ENCODE assay signal across 8 mouse cellular contexts in the genomic region with DNA sequence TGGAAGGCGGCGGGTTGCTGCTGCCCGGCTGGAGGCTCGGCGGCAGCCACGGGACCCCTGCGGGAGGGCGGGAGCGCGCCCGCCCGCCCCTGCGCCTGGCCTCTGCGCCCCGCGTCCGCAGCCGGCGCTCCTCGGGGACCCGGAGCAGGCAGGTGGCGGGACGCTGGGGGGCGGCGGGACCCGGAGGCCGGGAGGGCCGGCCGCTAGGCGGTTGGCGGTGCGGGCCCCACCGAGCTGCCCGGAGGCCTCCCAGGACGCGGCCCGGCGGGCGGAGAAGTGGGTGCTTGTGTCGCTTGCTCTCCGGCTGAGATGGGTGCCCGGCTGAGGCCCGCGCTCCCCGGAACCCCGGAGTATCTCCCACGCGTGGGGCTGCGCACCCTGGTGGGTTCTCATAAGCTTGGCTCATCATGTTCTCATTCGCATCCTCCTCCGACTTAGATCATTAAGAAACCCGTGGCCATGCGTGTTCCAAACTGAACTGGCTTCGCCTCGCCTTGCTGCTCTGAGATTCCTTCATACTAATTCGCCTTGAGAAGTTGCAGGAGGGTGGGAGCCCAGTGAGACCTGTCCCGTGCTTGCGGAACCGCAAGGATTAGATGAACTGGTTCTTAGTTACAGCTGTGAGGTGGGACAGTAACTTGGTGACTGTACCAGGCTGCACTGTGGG. TPM values are rescaled to one million over a fixed set of nuclear protein-coding genes. Genes with fewer than 3 reads are reported as not detected.
DNase-seq lines count a peak whose midpoint lies in the region; ATAC-seq and TF ChIP-seq lines count a peak whose summit lies in the region.

No protein-coding gene starts in this region.

- 3% methylated on average over 52 of the region's 59 CpGs for WGBS in liver, embryonic 14.5 days (ENCODE audit: insufficient replicate concordance)
- WGBS in olfactory bulb, adult 2 months: under 1% methylated on average over 59 of the region's 59 CpGs

- no peak for TF ChIP-seq EP300 in liver, embryonic 14.5 days (IDR thresholded peaks at IDR 0.05; ENCODE audit: low read depth)

- H3K4me2 ChIP-seq in liver, embryonic 14.5 days (ENCODE audit: low read depth): peak overlapping the region; percentile 36

- no peaks in the 10 kb centered on the region for H3K36me3 ChIP-seq in liver, embryonic 14.5 days (replicated peaks; ENCODE audit: control insufficient read depth, insufficient read depth, low read depth)

- H3K27ac ChIP-seq in liver, embryonic 14.5 days: no peak overlapping the region
- peak overlapping the region; percentile 80 for H3K27ac ChIP-seq in olfactory bulb, adult 2 months (ENCODE audit: insufficient read depth, low read depth, low read length)

- H3K4me3 ChIP-seq in liver, embryonic 14.5 days (ENCODE audit: insufficient read depth in 1 of 2, low read depth in 2 of 2, low read length in 2 of 2): peak overlapping the region; percentile 10 to 21; a peak in 2 of 4 replicates
- peak overlapping the region; percentile 80 for H3K4me3 ChIP-seq in olfactory bulb, adult 2 months (ENCODE audit: insufficient read depth, low read depth, low read length)

- no peaks in the 10 kb centered on the region for H3K4me1 ChIP-seq in liver, embryonic 14.5 days (replicated peaks; ENCODE audit: control insufficient read depth in 2 of 2, insufficient read depth in 2 of 2, low read length in 1 of 2)
- H3K4me1 ChIP-seq in olfactory bulb, adult 2 months (ENCODE audit: control insufficient read depth, insufficient read depth, low read length): no peaks in the 10 kb centered on the region

- no peak for TF ChIP-seq CTCF in liver, embryonic 14.5 days (IDR thresholded peaks at IDR 0.05; ENCODE audit: low read depth)
- no peak for TF ChIP-seq CTCF in olfactory bulb, adult 2 months (IDR thresholded peaks at IDR 0.05; ENCODE audit: insufficient read depth, low read depth, low read length)

- H3K9ac ChIP-seq in liver, embryonic 14.5 days (replicated peaks): no peak overlapping the region

- H3K9me3 ChIP-seq in liver, embryonic 14.5 days (ENCODE audit: control insufficient read depth, low read length): no peaks in the 10 kb centered on the region; the same call in 1 of the 2 replicates

- ATAC-seq in granulocyte monocyte progenitor cell, adult 5-6 weeks (replicated peaks; ENCODE audit: poor library complexity, severe bottlenecking): peak; percentile 27; the same call in 1 of the 2 replicates
- ATAC-seq in liver, embryonic 14.5 days (ENCODE audit: insufficient read depth): no peak

- H3K27me3 ChIP-seq in liver, embryonic 14.5 days (ENCODE audit: control insufficient read depth, insufficient read depth, low read length): peaks cover 12% of the 10 kb centered on the region

- no peak; the same call in 1 of the 2 replicates for TF ChIP-seq POLR2A in olfactory bulb, adult 2 months (IDR thresholded peaks at IDR 0.05; ENCODE audit: insufficient read depth, low read depth, low read length)

- DNase-seq in cerebellum, postnatal 10 days: peak; percentile 46 to 54
- DNase-seq in cerebellum, adult 9-10 months: no peak
- DNase-seq in embryo, embryonic 10.5 days (ENCODE audit: low spot score): peak; percentile 56
- DNase-seq in kidney, postnatal 14 days: peak; percentile 9
- DNase-seq in liver, embryonic 14.5 days (ENCODE audit: low read depth in 3 of 3, low spot score in 3 of 3): no peak
- no peak for DNase-seq in c-Kit-positive CD71-positive TER-119-positive erythroid progenitor cells, embryonic 14.5 days (ENCODE audit: low spot score)

RNA-seq across cellular contexts. Expression of a gene that starts 14.6 kb away (rescaled TPM):
- not detected in 2 replicates for total RNA-seq in granulocyte monocyte progenitor cell, adult 5-6 weeks (2014; fragmentation: Nextera tagmentation)
- total RNA-seq in granulocyte monocyte progenitor cell, adult 5-6 weeks (2017): not detected in 2 replicates
- 0.10 and 0.17 TPM in 2 replicates for polyA plus RNA-seq in liver, embryonic 14.5 days (2012; rRNA removed)
- polyA plus RNA-seq in liver, embryonic 14.5 days (2014; fragmentation: Nextera tagmentation; extraction: Ambion mirVana): 0.14 and 0.34 TPM in 2 replicates
- polyA plus RNA-seq in olfactory bulb, adult 2 months (2012; ENCODE audit: insufficient read depth, insufficient read length, low replicate concordance, missing spikeins): 371 TPM in 1 of 2 replicates, not detected in the other

RNA-seq across cellular contexts. Expression of a gene that starts 30.1 kb away (rescaled TPM):
- total RNA-seq in granulocyte monocyte progenitor cell, adult 5-6 weeks (2014; fragmentation: Nextera tagmentation): not detected in 2 replicates
- not detected in 2 replicates for total RNA-seq in granulocyte monocyte progenitor cell, adult 5-6 weeks (2017)
- polyA plus RNA-seq in liver, embryonic 14.5 days (2012; rRNA removed): 0.01 and 0.02 TPM in 2 replicates
- polyA plus RNA-seq in liver, embryonic 14.5 days (2014; fragmentation: Nextera tagmentation; extraction: Ambion mirVana): 0.03 TPM in 1 of 2 replicates, not detected in the other
- not detected in 2 replicates for polyA plus RNA-seq in olfactory bulb, adult 2 months (2012; ENCODE audit: insufficient read depth, insufficient read length, low replicate concordance, missing spikeins)

Comparison
In these comparisons a context has a peak if more than half of its experiments do, and no peak if none do; other contexts are left out.
1. DNase-seq: peak in cerebellum, postnatal 10 days (2 of 2), embryo, embryonic 10.5 days (single experiment) and kidney, postnatal 14 days (single experiment); none in cerebellum, adult 9-10 months (single experiment), liver, embryonic 14.5 days (0 of 3) and c-Kit-positive CD71-positive TER-119-positive erythroid progenitor cells, embryonic 14.5 days (single experiment).